Mouse (Mus musculus) large intestine, adult 2 months (tissue): ENCODE measurements around the gene Tsr3. TPM values are rescaled to one million over a fixed set of nuclear protein-coding genes. Genes with fewer than 3 reads are reported as not detected.
A peak's percentile ranks its signal among the peaks of the same experiment; 100 is the strongest.
"Not testable (repeated sequence)": the region's sequence is repeated elsewhere in the genome, so short reads cannot be mapped to it uniquely, and the experiment has no call there.

Experiments used
- DNase-seq: peaks from one replicate; pipeline ENCODE4 v3.0.0-alpha.2; 2012; ENCODE audit warnings: low read depth, low spot score
- WGBS: fragments of 180-500 bp; shearing (Covaris S2); methylation state at CpG from one replicate; pipeline ENCODE4 v1.1.7; 2018; 5-methylcytosine and 5-hydroxymethylcytosine counted together
- polyA plus RNA-seq: library from polyadenylated mRNA; depleted of rRNA; stranded (reverse); fragments of >200 nt; gene quantifications from 2 replicates; pipeline ENCODE4 v1.2.3, GENCODE M21; 2012; rRNA removed

Gene Tsr3
- polyA plus RNA-seq = 11.6 and 12.7 TPM in 2 replicates

GRCm38 (mm10) chr17:25239695-25240636 is at the start of gene Tsr3, which contains the start of gene Gnptg:
Tsr3 (plus strand) TSS chr17:25240170.
Gnptg (minus strand) TSS chr17:25240124.
- WGBS = under 1% methylated on average over 80 of the region's 80 CpGs
- peak; percentile 55 for DNase-seq

- no peak for DNase-seq
- WGBS = 72% methylated on average over 4 of the region's 4 CpGs
These were observed 37.6 kb upstream of the Tsr3 start for GRCm38 (mm10) chr17:25202401-25202800.

GRCm38 (mm10) chr17:25210006-25210405 is 30.0 kb upstream of the Tsr3 start:
- 85% methylated on average over 4 of the region's 4 CpGs for whole genome bisulfite sequencing
- no peak for DNase-seq

GRCm38 (mm10) chr17:25210680-25211466 is 29.1 kb upstream of the Tsr3 start:
- WGBS = 72% methylated on average over 15 of the region's 15 CpGs
- DNase-seq = no peak

- WGBS = 60% methylated on average over 4 of the region's 4 CpGs
- no peak for DNase-seq
These were observed 28.3 kb upstream of the Tsr3 start for GRCm38 (mm10) chr17:25211705-25212104.

- 80% methylated on average over 3 of the region's 3 CpGs for WGBS
- no peak for DNase-seq
These were observed 24.5 kb upstream of the Tsr3 start for GRCm38 (mm10) chr17:25215431-25215830.

- no peak for DNase-seq
- WGBS = 90% methylated on average over 9 of the region's 9 CpGs
These were observed 21.0 kb upstream of the Tsr3 start for GRCm38 (mm10) chr17:25218967-25219366.

- 90% methylated on average over 15 of the region's 15 CpGs for WGBS
- DNase-seq = no peak
These were observed 20.3 kb upstream of the Tsr3 start for GRCm38 (mm10) chr17:25219492-25220295.

- no peak for DNase-seq
- WGBS = 73% methylated on average over 1 of the region's 1 CpGs
These were observed 19.2 kb upstream of the Tsr3 start for GRCm38 (mm10) chr17:25220746-25221145.

GRCm38 (mm10) chr17:25221821-25222503 is 18.0 kb upstream of the Tsr3 start:
- DNase-seq = peak; percentile 19

GRCm38 (mm10) chr17:25222504-25222940 is 17.4 kb upstream of the Tsr3 start:
- DNase-seq = not testable (repeated sequence)
- 13% methylated on average over 14 of the region's 28 CpGs for WGBS

More at GRCm38 (mm10) chr17:25221821-25222503, 18.0 kb upstream of the Tsr3 start:
- 7% methylated on average over 17 of the region's 30 CpGs for WGBS

- WGBS = 45% methylated on average over 6 of the region's 6 CpGs
- DNase-seq = no peak
These were observed 16.9 kb upstream of the Tsr3 start for GRCm38 (mm10) chr17:25222951-25223601.

GRCm38 (mm10) chr17:25224586-25225222 is 15.3 kb upstream of the Tsr3 start:
- DNase-seq = no peak
- 87% methylated on average over 7 of the region's 7 CpGs for WGBS

GRCm38 (mm10) chr17:25225659-25226058 is 14.3 kb upstream of the Tsr3 start:
- 88% methylated on average over 4 of the region's 4 CpGs for WGBS
- DNase-seq = no peak

- DNase-seq = no peak
- WGBS = 70% methylated on average over 5 of the region's 5 CpGs
These were observed 12.0 kb upstream of the Tsr3 start for GRCm38 (mm10) chr17:25227991-25228390.

GRCm38 (mm10) chr17:25230014-25230655 is 9.8 kb upstream of the Tsr3 start:
- DNase-seq = not testable (repeated sequence)
- 70% methylated on average over 17 of the region's 17 CpGs for WGBS

- 81% methylated on average over 3 of the region's 3 CpGs for WGBS
- DNase-seq = no peak
These were observed 9.3 kb upstream of the Tsr3 start for GRCm38 (mm10) chr17:25230700-25231099.
